ENCODE assay signal across 9 mouse cellular contexts in genomic region chr3:100821276-100821675, GRCm38 (mm10). TPM values are rescaled to one million over a fixed set of nuclear protein-coding genes. Genes with fewer than 3 reads are reported as not detected.
A peak's percentile ranks its signal among the peaks of the same experiment; 100 is the strongest.
DNase-seq lines count a peak whose midpoint lies in the region; ATAC-seq and TF ChIP-seq lines count a peak whose summit lies in the region.
"Had no signal": no experiment of that assay in that cellular context is flagged by ENCODE, and none has a peak within 500 bp of the region (broad histone marks: within the 10 kb centered on the region; RNA-seq: fewer than 3 reads in every experiment).

No protein-coding gene starts in this region.

- in situ Hi-C loops in CH12.LX (cut with MboI; ENCODE audit: low pct_ligation_motif_present, low pct_unique_long_range_greater_than_20kb, low sequenced_read_pairs) = no loop called here

- no peaks in the 10 kb centered on the region for H3K79me2 ChIP-seq in CH12.LX (replicated peaks; ENCODE audit: control insufficient read depth, extremely low read depth, insufficient read depth, poor library complexity, severe bottlenecking)

- H3K4me3 ChIP-seq in kidney, embryonic 15.5 days (replicated peaks) = no peak overlapping the region
- H3K4me3 ChIP-seq in CH12.LX (replicated peaks in 1 of 3; ENCODE audit: low read depth in 2 of 3, low read length in 2 of 3, poor library complexity in 1 of 3) = no peak overlapping the region
- no peak overlapping the region for H3K4me3 ChIP-seq in forebrain, embryonic 16.5 days (replicated peaks; ENCODE audit: low read length)

- TF ChIP-seq RAD21 in CH12.LX (IDR thresholded peaks at IDR 0.05; ENCODE audit: low read depth, low read length) = peak; percentile 58

- peak overlapping the region; percentile 77 for H3K27ac ChIP-seq in kidney, embryonic 15.5 days
- no peak overlapping the region for H3K27ac ChIP-seq in CH12.LX (ENCODE audit: insufficient read depth, low read depth)
- H3K27ac ChIP-seq in forebrain, embryonic 16.5 days (ENCODE audit: low read length) = no peak overlapping the region

- TF ChIP-seq EP300 in CH12.LX (IDR thresholded peaks at IDR 0.05; ENCODE audit: low read length) = no peak; the same call in 1 of the 2 replicates

- H3K27me3 ChIP-seq in kidney, embryonic 15.5 days = peaks cover 9% of the 10 kb centered on the region; the same call in 1 of the 2 replicates
- no peaks in the 10 kb centered on the region for H3K27me3 ChIP-seq in CH12.LX (replicated peaks)
- H3K27me3 ChIP-seq in forebrain, embryonic 16.5 days (replicated peaks; ENCODE audit: control insufficient read depth, insufficient read depth, low read length) = no peaks in the 10 kb centered on the region

- TF ChIP-seq CTCF in CH12.LX (conservative IDR thresholded peaks at IDR 0.05 in 1 of 2, IDR thresholded peaks at IDR 0.05 in 1 of 2; ENCODE audit: low read depth in 2 of 2, low read length in 2 of 2) = peak; percentile 68 to 70

- WGBS in kidney, embryonic 15.5 days = 45% methylated on average over 2 of the region's 2 CpGs
- WGBS in forebrain, embryonic 16.5 days = 67% methylated on average over 2 of the region's 2 CpGs

- TF ChIP-seq POLR2A in CH12.LX (IDR thresholded peaks at IDR 0.05; ENCODE audit: low read depth, low read length) = no peak

- H3K4me2 ChIP-seq in kidney, embryonic 15.5 days = 0 out of 2 replicates have a peak overlapping the region, but pooled peaks have one; percentile 15
- H3K4me2 ChIP-seq in CH12.LX (ENCODE audit: insufficient read depth, low read depth, poor library complexity, severe bottlenecking) = peak overlapping the region; percentile 11; the same call in 1 of the 2 replicates
- no peak overlapping the region for H3K4me2 ChIP-seq in forebrain, embryonic 16.5 days (ENCODE audit: low read length)

- H3K4me1 ChIP-seq in kidney, embryonic 15.5 days = peaks cover 23% of the 10 kb centered on the region
- peaks cover 20 to 69% of the 10 kb centered on the region in 2 experiments for H3K4me1 ChIP-seq in CH12.LX (ENCODE audit: control insufficient read depth in 1 of 2, insufficient read depth in 2 of 2)
- H3K4me1 ChIP-seq in forebrain, embryonic 16.5 days (replicated peaks; ENCODE audit: control insufficient read depth, insufficient read depth, low read length) = no peaks in the 10 kb centered on the region

- H3K36me3 ChIP-seq in kidney, embryonic 15.5 days = no peaks in the 10 kb centered on the region
- no peaks in the 10 kb centered on the region for H3K36me3 ChIP-seq in CH12.LX (replicated peaks in 1 of 2; ENCODE audit: control insufficient read depth in 1 of 2, insufficient read depth in 1 of 2, low read length in 1 of 2)
- H3K36me3 ChIP-seq in forebrain, embryonic 16.5 days (ENCODE audit: control insufficient read depth, insufficient read depth) = no peaks in the 10 kb centered on the region

- dilution Hi-C loops in CH12.LX (cut with MboI; ENCODE audit: extremely low pct_ligation_motif_present, extremely low pct_unique_long_range_greater_than_20kb, low sequenced_read_pairs) = no loop called here

- H3K9ac ChIP-seq in kidney, embryonic 15.5 days = no peak overlapping the region
- H3K9ac ChIP-seq in CH12.LX (ENCODE audit: insufficient read depth, low read depth) = no peak overlapping the region
- no peak overlapping the region for H3K9ac ChIP-seq in forebrain, embryonic 16.5 days (replicated peaks; ENCODE audit: low read depth, low read length)

- DNase-seq in kidney, postnatal 25 days = no peak
- DNase-seq in CH12.LX (ENCODE audit: extremely low read depth) = peak; percentile 48
- peak; percentile 17 for DNase-seq in lung, postnatal 14 days
- DNase-seq in gastrocnemius, postnatal 10 days = no peak
- DNase-seq in T-cell, adult 2 months (ENCODE audit: low spot score) = no peak

- no peaks in the 10 kb centered on the region for H3K9me3 ChIP-seq in kidney, embryonic 15.5 days (replicated peaks)
- H3K9me3 ChIP-seq in CH12.LX (replicated peaks; ENCODE audit: low read length) = no peaks in the 10 kb centered on the region
- H3K9me3 ChIP-seq in forebrain, embryonic 16.5 days (ENCODE audit: control insufficient read depth, low read length) = no peaks in the 10 kb centered on the region

- ATAC-seq in kidney, embryonic 15.5 days (replicated peaks; ENCODE audit: low FRiP score) = peak; percentile 77
- peak; percentile 79 for ATAC-seq in forebrain, embryonic 16.5 days
- no peak for ATAC-seq in monocyte, adult 5-6 weeks (replicated peaks; ENCODE audit: insufficient number of reproducible peaks, low FRiP score, low TSS enrichment, poor library complexity, severe bottlenecking)

TF ChIP-seq in CH12.LX, 34 proteins besides CTCF, POLR2A, EP300 and RAD21:
- TF ChIP-seq NRF1 (IDR thresholded peaks at IDR 0.05; ENCODE audit: low read depth, low read length) (no peak), E2F4 (IDR thresholded peaks at IDR 0.05; ENCODE audit: insufficient replicate concordance, low read depth, low read length) (no peak), TCF12 (IDR thresholded peaks at IDR 0.05; ENCODE audit: low read depth, low read length) (0 out of 2 replicates have a peak, but pooled peaks have one; percentile 27), USF2 (conservative IDR thresholded peaks at IDR 0.05; ENCODE audit: low read depth, low read length) (no peak), MEF2A (IDR thresholded peaks at IDR 0.05; ENCODE audit: borderline replicate concordance, low read depth, low read length) (0 out of 2 replicates have a peak, but pooled peaks have one; percentile 27), MAX (IDR thresholded peaks at IDR 0.05; ENCODE audit: low read length) (peak; percentile 39; the same call in 1 of the 2 replicates), ETS1 (conservative IDR thresholded peaks at IDR 0.05; ENCODE audit: low read depth, low read length) (0 out of 2 replicates have a peak, but pooled peaks have one; percentile 45), GABPA (IDR thresholded peaks at IDR 0.05; ENCODE audit: insufficient replicate concordance, low read depth, low read length) (no peak), SMC3 (IDR thresholded peaks at IDR 0.05; ENCODE audit: low read depth, low read length) (peak; percentile 54), PAX5 (IDR thresholded peaks at IDR 0.05; ENCODE audit: low read length) (no peak), ZNF384 (IDR thresholded peaks at IDR 0.05; ENCODE audit: low read depth, low read length) (no peak), CHD2 (IDR thresholded peaks at IDR 0.05; ENCODE audit: low read length) (no peak), CHD1 (IDR thresholded peaks at IDR 0.05; ENCODE audit: low read depth, low read length) (no peak), IRF4 (IDR thresholded peaks at IDR 0.05; ENCODE audit: low read depth, low read length) (peak; percentile 25; the same call in 1 of the 2 replicates), RCOR1 (conservative IDR thresholded peaks at IDR 0.05; ENCODE audit: low read depth, low read length) (no peak), ZMIZ1 (IDR thresholded peaks at IDR 0.05; ENCODE audit: low read depth, low read length) (no peak), MAZ (IDR thresholded peaks at IDR 0.05; ENCODE audit: low read depth, low read length) (no peak), SIN3A (IDR thresholded peaks at IDR 0.05; ENCODE audit: low read length) (no peak), USF1 (IDR thresholded peaks at IDR 0.05; ENCODE audit: low read depth, low read length) (peak; percentile 22; the same call in 1 of the 2 replicates), ZC3H11A (IDR thresholded peaks at IDR 0.05; ENCODE audit: low read depth, low read length) (no peak), MYC (IDR thresholded peaks at IDR 0.05; ENCODE audit: low read depth, low read length) (peak; percentile 77), BHLHE40 (IDR thresholded peaks at IDR 0.05; ENCODE audit: low read depth, low read length) (peak; percentile 47; the same call in 1 of the 2 replicates), MXI1 (IDR thresholded peaks at IDR 0.05; ENCODE audit: low read depth, low read length) (no peak; the same call in 1 of the 2 replicates), ZKSCAN1 (IDR thresholded peaks at IDR 0.05; ENCODE audit: borderline replicate concordance, low read depth, low read length) (no peak), JUND (conservative IDR thresholded peaks at IDR 0.05; ENCODE audit: low read depth, low read length) (peak; percentile 37; the same call in 1 of the 2 replicates)

RNA-seq across cellular contexts. Expression of gene Vtcn1, which starts 4.0 kb away (rescaled TPM):
- 0.25 and 0.32 TPM in 2 replicates for polyA plus RNA-seq in kidney, embryonic 15.5 days (2015; fragmentation: Nextera tagmentation; extraction: Ambion mirVana)
- total RNA-seq in CH12.LX (2012; rRNA removed) = 0.04 TPM in 1 of 2 replicates, not detected in the other
- not detected in 2 replicates for total RNA-seq in CH12.LX (2014; rRNA removed)
- 0.14 TPM in 1 of 2 replicates, not detected in the other for polyA plus RNA-seq in CH12.LX (2012; ENCODE audit: insufficient read length, low read depth)
- not detected in 2 replicates for polyA plus RNA-seq in forebrain, embryonic 16.5 days (2015; fragmentation: Nextera tagmentation; extraction: Ambion mirVana)
- total RNA-seq in monocyte, adult 5-6 weeks (2017) = not detected in 3 replicates
- total RNA-seq in gastrocnemius, postnatal 10 days (2021) = under 1 TPM; 0.35 to 0.88 TPM
- total RNA-seq: layer of hippocampus, postnatal 10 days had no signal

Comparison
In these comparisons a context has a peak if more than half of its experiments do, and no peak if none do; other contexts are left out.
1. DNase-seq: peak in CH12.LX (single experiment) and lung, postnatal 14 days (single experiment); none in kidney, postnatal 25 days (0 of 2), gastrocnemius, postnatal 10 days (single experiment) and T-cell, adult 2 months (single experiment).